Mouse (Mus musculus) bone marrow, adult 2 months (tissue): ENCODE data around the gene Tulp1. TPM values are rescaled to one million over a fixed set of nuclear protein-coding genes. Genes with fewer than 3 reads are reported as not detected.
"Not testable (repeated sequence)": the region's sequence is repeated elsewhere in the genome, so short reads cannot be mapped to it uniquely, and the experiment has no call there.

Source experiments
- H3K27ac ChIP-seq: fragments of 200-500 bp; 2 replicates; pipeline ENCODE4 v1.5.1; 2012; ENCODE audit warnings: low read depth, mild to moderate bottlenecking, control low read depth, inconsistent platforms, low read length; ENCODE audit not compliant: control insufficient read depth, poor library complexity, insufficient read depth
- H3K4me1 ChIP-seq: fragments of 200-500 bp; 2 replicates; pipeline ENCODE4 v1.6.1; 2011; ENCODE audit warnings: low read length; ENCODE audit not compliant: control insufficient read depth, insufficient read depth
- H3K4me3 ChIP-seq: fragments of 200-500 bp; replicated peaks from 2 replicates; pipeline ENCODE3; 2011; ENCODE audit warnings: mild to moderate bottlenecking, low read depth, low read length, control low read depth; ENCODE audit not compliant: control insufficient read depth
- CTCF ChIP-seq: fragments of 200-500 bp; IDR thresholded peaks from 2 replicates; pipeline ENCODE4 v1.5.1; 2011; ENCODE audit warnings: low read length, control low read depth; ENCODE audit not compliant: control insufficient read depth, insufficient read depth
- POLR2A ChIP-seq: fragments of 200-500 bp; IDR thresholded peaks from 2 replicates; pipeline ENCODE4 v1.6.1; 2011; ENCODE audit warnings: low read depth, mild to moderate bottlenecking, control low read depth, low read length, borderline replicate concordance; ENCODE audit not compliant: control insufficient read depth
- WGBS: fragments of 180-500 bp; shearing (Covaris S2); methylation state at CpG from one replicate; pipeline ENCODE4 v1.1.7; 2018; 5-methylcytosine and 5-hydroxymethylcytosine counted together
- polyA plus RNA-seq: library from polyadenylated mRNA; stranded (reverse); fragments of >200 nt; gene quantifications from 2 replicates; pipeline ENCODE4 v1.2.4, GENCODE M21; 2011; ENCODE audit warnings: low replicate concordance; ENCODE audit not compliant: missing spikeins, insufficient read depth, insufficient read length

Gene Tulp1
- polyA plus RNA-seq, 1 experiment: 7.8 TPM

DNA sequence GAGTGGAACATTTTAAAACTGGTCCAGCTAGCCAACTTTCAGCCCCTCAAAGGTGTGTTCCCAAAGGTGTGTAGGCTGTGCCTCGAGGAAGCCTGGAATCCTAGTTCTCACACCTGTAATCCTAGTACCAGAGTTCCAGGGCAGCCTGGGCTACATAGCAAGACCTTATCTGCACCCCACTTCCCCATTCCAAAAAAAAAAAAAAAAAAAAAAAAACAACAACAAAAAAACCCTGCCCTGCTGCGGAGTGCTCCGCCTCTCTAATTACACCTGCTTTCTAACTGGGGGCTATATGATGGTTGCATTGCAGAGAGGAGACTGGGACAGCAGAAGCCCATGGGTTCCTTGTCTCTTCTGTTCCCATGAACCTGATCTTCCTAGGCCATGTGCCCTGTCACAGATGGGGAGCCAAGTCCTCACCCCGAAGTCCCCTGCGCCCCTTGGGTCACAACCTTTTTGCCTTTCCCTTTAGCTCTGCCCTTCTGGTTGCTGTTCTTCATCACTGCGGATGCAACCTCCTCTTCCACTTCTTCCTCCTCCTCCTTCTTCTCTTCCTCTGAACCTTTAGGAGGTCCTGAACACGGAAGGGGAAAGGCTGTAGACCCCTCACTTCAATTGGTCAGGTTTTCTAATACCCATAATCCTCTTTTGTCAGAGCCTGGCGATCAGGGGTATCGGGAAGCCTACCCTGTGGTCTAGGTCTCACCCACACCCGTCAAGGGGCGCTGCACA lies 2.9 kb downstream of the Tulp1 start:
- H3K4me3 ChIP-seq: no peak overlapping the region
- H3K27ac ChIP-seq: no peak overlapping the region
- H3K4me1 ChIP-seq: no peaks in the 10 kb centered on the region
- 36% methylated on average over 11 of the region's 11 CpGs for WGBS
- no peak for TF ChIP-seq POLR2A
- TF ChIP-seq CTCF: no peak

DNA sequence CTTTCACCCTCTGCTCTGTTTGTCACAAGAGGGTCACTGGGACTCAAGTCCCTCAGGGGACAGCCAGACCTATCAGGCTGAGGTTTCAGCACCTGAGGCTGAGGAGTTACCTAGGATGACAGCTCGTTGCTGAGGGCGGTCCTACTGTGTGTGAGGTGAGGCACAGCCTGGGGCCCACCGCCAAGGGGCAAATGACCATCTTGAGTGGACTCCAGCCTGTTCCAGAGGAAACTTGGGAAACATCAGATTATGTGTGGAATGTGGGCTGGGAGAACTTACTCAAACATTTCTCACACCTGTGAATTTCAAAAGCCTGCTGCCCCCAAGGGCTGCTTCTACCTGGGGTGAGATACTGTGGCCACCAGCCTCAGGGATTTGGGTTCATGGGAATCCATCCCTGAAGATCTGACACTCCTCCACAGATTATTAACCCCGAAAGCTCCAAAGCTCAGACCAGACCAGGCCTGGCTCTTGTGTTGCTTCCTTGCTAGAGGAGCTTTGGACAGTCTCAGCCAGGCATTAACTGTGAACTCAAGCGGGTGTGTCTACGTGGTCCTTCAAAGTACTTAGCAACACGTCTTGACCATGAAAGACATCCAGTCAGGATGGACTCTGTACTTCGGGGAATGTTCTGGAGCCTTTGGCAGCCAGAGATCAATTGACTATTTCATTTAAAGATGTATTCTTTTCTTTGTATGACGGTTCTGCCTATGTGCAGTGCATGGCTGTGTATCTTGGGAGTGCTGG lies 4.3 kb downstream of the Tulp1 start:
- no peak for TF ChIP-seq CTCF
- no peak for TF ChIP-seq POLR2A
- Histone ChIP-seq H3K4me3 (no peak overlapping the region), H3K27ac (no peak overlapping the region), H3K4me1 (no peaks in the 10 kb centered on the region)
- WGBS: 73% methylated on average over 9 of the region's 9 CpGs

DNA sequence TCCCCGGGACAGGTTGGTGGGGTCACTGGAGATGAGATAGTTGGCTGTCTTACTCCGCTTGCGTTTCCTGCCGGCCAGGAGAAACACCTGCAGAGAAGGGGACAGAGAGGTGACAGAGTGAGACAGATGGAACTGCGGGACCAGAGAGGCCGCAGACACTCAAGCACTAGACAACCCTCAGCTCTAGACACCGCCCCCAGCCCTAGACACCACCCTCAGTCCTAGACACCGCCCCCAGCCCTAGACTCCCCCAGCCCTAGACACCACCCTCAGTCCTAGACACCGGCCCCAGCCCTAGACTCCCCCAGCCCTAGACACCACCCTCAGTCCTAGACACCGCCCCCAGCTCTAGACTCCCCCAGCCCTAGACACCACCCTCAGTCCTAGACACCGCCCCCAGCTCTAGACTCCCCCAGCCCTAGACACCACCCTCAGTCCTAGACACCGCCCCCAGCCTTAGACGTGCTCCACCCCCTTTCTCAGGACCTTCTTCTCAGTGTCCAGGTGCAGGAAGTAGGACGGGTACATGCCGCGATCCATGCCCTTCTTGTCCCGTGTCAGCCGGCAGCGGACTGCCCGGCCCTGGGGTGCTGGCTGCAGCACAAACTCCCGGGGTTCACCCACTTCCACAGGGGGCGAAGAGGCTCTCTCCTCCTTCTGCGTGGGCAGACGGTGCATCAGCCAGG lies 6.3 kb downstream of the Tulp1 start:
- 54% methylated on average over 24 of the region's 24 CpGs for WGBS
- H3K4me3 ChIP-seq, H3K4me1 ChIP-seq, H3K27ac ChIP-seq: not testable (repeated sequence)

DNA sequence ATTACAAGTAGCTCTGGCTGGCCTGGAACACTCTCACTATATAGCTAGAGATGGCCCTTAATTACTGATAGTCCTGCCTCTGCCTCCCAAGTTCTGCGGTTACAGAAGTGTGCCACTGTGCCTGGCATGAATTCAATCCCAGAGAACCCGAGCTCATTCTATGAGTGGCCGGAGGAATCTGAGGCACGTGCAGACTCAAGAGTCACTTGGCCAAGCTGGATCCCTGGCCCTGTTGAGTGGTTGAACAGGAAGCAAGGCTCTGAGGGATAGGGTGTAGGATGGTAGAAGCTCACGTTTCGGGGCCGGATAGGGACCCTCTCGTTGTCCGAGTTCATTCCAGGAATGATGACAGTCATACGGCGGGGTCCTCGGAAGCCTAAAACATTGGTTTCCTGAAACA lies 9.2 kb downstream of the Tulp1 start:
- WGBS: 88% methylated on average over 12 of the region's 12 CpGs
- TF ChIP-seq CTCF (no peak), POLR2A (no peak)
- H3K4me3 ChIP-seq: no peak overlapping the region
- no peak overlapping the region for H3K27ac ChIP-seq
- H3K4me1 ChIP-seq: no peaks in the 10 kb centered on the region

DNA sequence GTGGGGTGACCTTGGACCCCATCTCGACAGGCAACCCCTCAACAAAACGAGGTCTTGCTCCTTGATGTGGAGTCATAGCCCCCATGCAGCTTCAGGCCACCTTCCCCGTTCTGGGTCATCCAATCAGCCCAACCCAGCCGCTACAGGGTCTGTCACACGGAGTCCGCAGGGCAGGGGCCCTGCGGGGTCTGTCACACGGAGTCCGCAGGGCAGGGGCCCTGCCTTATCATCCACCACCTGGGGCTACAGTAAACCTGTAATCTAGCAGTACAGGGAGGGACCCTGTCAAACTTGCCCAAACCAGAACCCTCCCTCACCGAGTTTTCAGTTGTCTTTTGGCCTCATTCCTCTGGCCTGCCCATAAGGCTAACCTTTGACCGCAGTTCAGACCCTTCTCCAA lies 13.0 kb downstream of the Tulp1 start:
- H3K4me3 ChIP-seq: no peak overlapping the region
- TF ChIP-seq POLR2A (no peak), CTCF (no peak)
- no peak overlapping the region for H3K27ac ChIP-seq
- no peaks in the 10 kb centered on the region for H3K4me1 ChIP-seq
- 50% methylated on average over 11 of the region's 11 CpGs for WGBS

DNA sequence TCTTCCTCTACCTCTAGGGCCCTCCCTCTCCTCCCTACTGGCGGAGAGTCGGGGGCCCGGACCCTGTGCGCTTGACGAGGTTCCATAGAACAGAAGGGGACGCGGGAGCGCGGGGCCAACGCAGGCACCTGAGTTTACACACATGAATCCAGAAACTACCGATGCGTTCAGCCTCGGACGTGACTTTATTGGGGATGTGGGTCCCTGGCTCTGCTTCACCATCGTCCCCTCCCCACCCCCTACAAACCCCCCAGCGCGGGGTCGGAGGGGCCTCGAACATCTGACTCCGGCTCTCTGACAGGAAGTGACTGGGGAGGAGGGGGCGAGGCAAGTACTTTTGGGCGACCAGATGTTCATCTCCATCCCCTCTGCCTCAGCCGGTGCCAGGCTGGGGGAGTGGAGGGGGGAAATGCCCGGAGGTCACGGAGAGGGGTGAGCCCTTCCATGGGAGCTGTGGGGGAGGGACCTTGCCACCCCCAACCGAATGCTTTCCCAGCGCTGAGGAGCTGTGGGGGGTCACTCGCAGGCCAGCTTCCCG lies 13.6 kb downstream of the Tulp1 start:
- Histone ChIP-seq H3K27ac (no peak overlapping the region), H3K4me1 (no peaks in the 10 kb centered on the region), H3K4me3 (no peak overlapping the region)
- TF ChIP-seq CTCF (no peak), POLR2A (no peak)
- 3% methylated on average over 29 of the region's 29 CpGs for WGBS

DNA sequence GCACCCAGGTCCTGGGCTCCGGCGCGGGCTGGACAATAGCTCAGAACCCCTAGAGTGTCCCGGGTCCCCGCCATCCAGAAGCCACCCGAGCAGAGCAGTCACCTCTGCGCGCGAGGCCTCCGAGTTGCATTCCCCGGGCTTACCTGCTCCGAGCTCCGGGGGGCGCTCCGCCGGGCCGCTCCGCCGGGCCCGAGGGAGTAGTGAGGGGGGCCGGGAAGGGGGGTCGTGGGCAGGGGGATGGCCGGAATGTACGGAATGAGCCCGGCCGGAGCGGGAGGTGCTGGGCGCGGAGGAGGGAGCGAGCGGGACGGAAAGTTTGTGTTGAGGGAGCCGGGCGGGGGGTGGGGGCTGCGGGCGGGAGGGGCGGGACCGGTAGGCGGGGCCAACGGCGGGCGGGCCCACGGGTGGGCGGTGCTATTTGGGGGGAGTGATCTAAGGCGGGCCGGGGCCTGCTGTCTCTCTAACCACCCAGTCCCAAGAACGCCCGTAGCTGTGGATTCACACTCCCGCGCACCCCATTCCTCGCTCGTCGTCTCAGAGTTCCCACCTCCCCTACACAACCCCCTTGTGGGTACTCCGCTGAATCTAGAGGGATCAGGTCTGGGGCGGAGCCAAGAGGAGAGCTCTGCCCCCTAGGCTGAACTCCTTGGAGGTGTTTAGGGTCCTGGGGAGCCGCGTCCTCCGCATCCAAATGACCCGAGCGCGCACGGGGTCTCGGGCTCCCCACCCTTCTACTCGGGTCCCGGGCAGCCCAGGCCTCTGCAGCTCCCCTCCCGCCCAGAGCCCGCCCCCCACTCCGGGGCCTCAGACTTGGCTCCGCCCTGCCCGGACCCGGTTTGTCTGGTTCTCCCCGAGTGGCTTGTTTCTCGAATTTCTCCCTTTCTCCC lies 14.3 kb downstream of the Tulp1 start, which contains the start of gene Tead3:
Tead3 (minus strand) TSS at position 352 of the 887 bp plus-strand sequence.
- no peak for TF ChIP-seq POLR2A
- TF ChIP-seq CTCF: no peak
- Histone ChIP-seq H3K4me3 (peak within 1 kb of the TSS; percentile 54), H3K27ac (peak within 1 kb of the TSS; percentile 39; the same call in 1 of the 2 replicates), H3K4me1 (no peaks in the 10 kb centered on the region)
- WGBS: under 1% methylated on average over 65 of the region's 73 CpGs
